Mouse (Mus musculus): Measurements from ENCODE around the gene Wfs1. TPM values are rescaled to one million over a fixed set of nuclear protein-coding genes. Genes with fewer than 3 reads are reported as not detected.

Wfs1 gene
- total RNA-seq (2014; rRNA removed) = 9.6 and 12.9 TPM in 2 replicates
- 10.3 and 16.9 TPM in 2 replicates for polyA plus RNA-seq (2015; fragmentation: Nextera tagmentation; extraction: Ambion mirVana)

DNA sequence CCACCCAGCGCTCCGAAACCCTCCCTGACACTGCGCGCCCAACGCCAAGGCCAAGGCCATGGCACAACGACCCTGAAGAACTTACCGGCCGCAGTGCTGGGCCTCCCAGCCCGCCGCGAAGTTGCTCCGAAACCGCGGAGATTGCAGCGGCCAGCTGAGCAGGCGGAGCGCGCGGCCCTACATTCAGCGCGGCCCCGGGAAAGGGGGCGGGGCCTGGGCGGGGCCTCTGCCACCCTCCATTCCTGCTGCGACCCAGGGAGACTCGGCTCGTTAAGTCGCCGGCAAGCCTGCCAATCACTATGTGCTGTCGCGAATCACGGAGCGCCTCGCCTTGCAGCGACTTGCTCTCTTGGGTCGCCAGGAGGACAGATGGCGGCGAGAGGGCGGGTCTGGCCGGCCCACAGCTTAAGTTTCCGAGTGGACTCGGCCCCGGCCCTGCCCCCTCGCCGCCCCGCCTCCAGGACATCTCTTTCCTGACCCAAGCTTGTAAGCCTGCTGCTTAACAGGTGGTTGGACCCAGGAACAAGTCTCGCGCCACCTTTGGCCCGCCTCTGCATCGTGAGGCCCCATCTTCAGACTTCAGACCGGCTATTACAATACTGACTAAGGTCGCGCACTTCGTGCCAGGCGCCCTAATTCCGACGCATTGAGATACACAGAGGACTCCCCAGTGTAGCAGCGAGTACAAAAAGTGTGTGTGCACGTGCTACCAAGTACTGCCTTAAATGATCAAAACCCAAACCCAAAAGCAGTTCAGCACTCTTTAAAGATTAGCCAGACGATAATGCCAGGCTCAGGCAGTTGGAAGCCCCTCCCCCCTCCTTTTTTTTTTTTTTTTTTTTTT, at the start of gene Wfs1:
Gene Wfs1, minus strand, starts transcription at position 425 of the 844 bp plus-strand sequence.
- peak; percentile 95 for DNase-seq
- H3K27ac ChIP-seq (ENCODE audit: low read depth, low read length) = no peak within 1 kb of the TSS
- peak within 1 kb of the TSS; percentile 92 for H3K4me2 ChIP-seq (ENCODE audit: low read depth)
- no peaks in the 10 kb centered on the region for H3K9me3 ChIP-seq (ENCODE audit: low read length)
- no peaks in the 10 kb centered on the region for H3K27me3 ChIP-seq (ENCODE audit: insufficient read depth, low read length)
- H3K36me3 ChIP-seq (ENCODE audit: insufficient read depth) = no peaks in the 10 kb centered on the region
- peak; percentile 99 for ATAC-seq
- peaks cover 9% of the 10 kb centered on the region; the same call in 1 of the 2 replicates for H3K4me1 ChIP-seq (ENCODE audit: insufficient read depth)
- WGBS = 3% methylated on average over 60 of the region's 60 CpGs
- peak within 1 kb of the TSS; percentile 44 for H3K4me3 ChIP-seq (ENCODE audit: low read depth, low read length)
- peak within 1 kb of the TSS; percentile 56 for H3K9ac ChIP-seq
- peak; percentile 47; the same call in 1 of the 2 replicates for TF ChIP-seq CTCF (IDR thresholded peaks at IDR 0.05; ENCODE audit: low read depth)

- Histone ChIP-seq H3K27ac (ENCODE audit: low read depth, low read length) (no peak overlapping the region), H3K36me3 (ENCODE audit: insufficient read depth) (peaks cover 3% of the 10 kb centered on the region; the same call in 1 of the 2 replicates), H3K27me3 (ENCODE audit: insufficient read depth, low read length) (no peaks in the 10 kb centered on the region), H3K4me3 (ENCODE audit: low read depth, low read length) (no peak overlapping the region), H3K4me2 (ENCODE audit: low read depth) (no peak overlapping the region), H3K9me3 (ENCODE audit: low read length) (no peaks in the 10 kb centered on the region), H3K9ac (no peak overlapping the region), H3K4me1 (ENCODE audit: insufficient read depth) (peaks cover 5% of the 10 kb centered on the region; the same call in 1 of the 2 replicates)
- no peak for ATAC-seq
- no peak for TF ChIP-seq CTCF (IDR thresholded peaks at IDR 0.05; ENCODE audit: low read depth)
- DNase-seq = no peak
- WGBS = 82% methylated on average over 3 of the region's 3 CpGs
Observed at GRCm38 (mm10) chr5:37036884-37037283, 47.9 kb upstream of the Wfs1 start.

DNA sequence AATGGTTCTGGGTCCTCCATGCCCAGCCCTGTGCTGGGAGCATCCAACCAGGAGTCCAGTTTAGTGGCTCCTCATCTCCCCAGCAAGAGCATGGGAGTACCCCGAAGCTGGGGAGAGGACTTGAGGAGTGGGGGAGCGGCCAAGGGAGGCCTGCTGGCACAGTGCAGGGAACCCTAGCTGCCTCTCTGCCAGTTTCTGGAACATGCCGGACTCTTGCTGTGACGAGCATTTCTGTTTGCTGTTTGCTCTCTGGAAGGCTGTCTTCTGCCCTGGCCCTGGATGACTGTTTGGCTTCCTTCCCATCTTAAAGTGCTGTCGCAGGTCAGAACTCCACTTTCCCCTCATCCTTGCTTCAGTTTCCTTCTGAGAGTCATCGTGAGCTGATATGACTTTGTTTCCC, 46.9 kb upstream of the Wfs1 start:
- Histone ChIP-seq H3K27me3 (ENCODE audit: insufficient read depth, low read length) (no peaks in the 10 kb centered on the region), H3K4me2 (ENCODE audit: low read depth) (no peak overlapping the region), H3K36me3 (ENCODE audit: insufficient read depth) (peaks cover 3% of the 10 kb centered on the region; the same call in 1 of the 2 replicates), H3K9me3 (ENCODE audit: low read length) (no peaks in the 10 kb centered on the region), H3K4me1 (ENCODE audit: insufficient read depth) (no peaks in the 10 kb centered on the region), H3K9ac (no peak overlapping the region), H3K27ac (ENCODE audit: low read depth, low read length) (no peak overlapping the region; the same call in 1 of the 2 replicates), H3K4me3 (ENCODE audit: low read depth, low read length) (no peak overlapping the region)
- no peak for TF ChIP-seq CTCF (IDR thresholded peaks at IDR 0.05; ENCODE audit: low read depth)
- 67% methylated on average over 6 of the region's 6 CpGs for WGBS
- ATAC-seq = no peak
- no peak for DNase-seq

GRCm38 (mm10) chr5:37035192-37035591, 46.2 kb upstream of the Wfs1 start:
- Histone ChIP-seq H3K9me3 (ENCODE audit: low read length) (no peaks in the 10 kb centered on the region), H3K9ac (no peak overlapping the region), H3K27ac (ENCODE audit: low read depth, low read length) (no peak overlapping the region), H3K4me2 (ENCODE audit: low read depth) (no peak overlapping the region), H3K4me1 (ENCODE audit: insufficient read depth) (no peaks in the 10 kb centered on the region), H3K27me3 (ENCODE audit: insufficient read depth, low read length) (no peaks in the 10 kb centered on the region), H3K4me3 (ENCODE audit: low read depth, low read length) (no peak overlapping the region), H3K36me3 (ENCODE audit: insufficient read depth) (peaks cover 3% of the 10 kb centered on the region; the same call in 1 of the 2 replicates)
- ATAC-seq (peak; percentile 84), DNase-seq (peak; percentile 38)
- no peak for TF ChIP-seq CTCF (IDR thresholded peaks at IDR 0.05; ENCODE audit: low read depth)
- WGBS = 68% methylated on average over 6 of the region's 6 CpGs

- Histone ChIP-seq H3K27ac (ENCODE audit: low read depth, low read length) (no peak overlapping the region), H3K4me1 (ENCODE audit: insufficient read depth) (no peaks in the 10 kb centered on the region; the same call in 1 of the 2 replicates), H3K36me3 (ENCODE audit: insufficient read depth) (no peaks in the 10 kb centered on the region), H3K9me3 (ENCODE audit: low read length) (no peaks in the 10 kb centered on the region), H3K9ac (no peak overlapping the region), H3K4me3 (ENCODE audit: low read depth, low read length) (0 out of 2 replicates have a peak overlapping the region, but pooled peaks have one; percentile 84), H3K4me2 (ENCODE audit: low read depth) (peak overlapping the region; percentile 88), H3K27me3 (ENCODE audit: insufficient read depth, low read length) (no peaks in the 10 kb centered on the region)
- no peak for TF ChIP-seq CTCF (IDR thresholded peaks at IDR 0.05; ENCODE audit: low read depth)
- ATAC-seq = no peak
- DNase-seq = no peak
- 53% methylated on average over 9 of the region's 9 CpGs for WGBS
Observed at GRCm38 (mm10) chr5:37030753-37031152, 41.7 kb upstream of the Wfs1 start.

- ATAC-seq (no peak; the same call in 1 of the 2 replicates), DNase-seq (no peak)
- peak overlapping the region; percentile 80 for H3K9ac ChIP-seq
- 1% methylated on average over 17 of the region's 17 CpGs for WGBS
- no peaks in the 10 kb centered on the region for H3K9me3 ChIP-seq (ENCODE audit: low read length)
- H3K27me3 ChIP-seq (ENCODE audit: insufficient read depth, low read length) = no peaks in the 10 kb centered on the region
- H3K4me3 ChIP-seq (ENCODE audit: low read depth, low read length) = peak overlapping the region; percentile 84
- no peaks in the 10 kb centered on the region for H3K36me3 ChIP-seq (ENCODE audit: insufficient read depth)
- no peaks in the 10 kb centered on the region; the same call in 1 of the 2 replicates for H3K4me1 ChIP-seq (ENCODE audit: insufficient read depth)
- peak overlapping the region; percentile 85 for H3K27ac ChIP-seq (ENCODE audit: low read depth, low read length)
- H3K4me2 ChIP-seq (ENCODE audit: low read depth) = peak overlapping the region; percentile 88
- TF ChIP-seq CTCF (IDR thresholded peaks at IDR 0.05; ENCODE audit: low read depth) = no peak
Observed at GRCm38 (mm10) chr5:37029326-37029905, 40.4 kb upstream of the Wfs1 start.

Data from forebrain, postnatal 0 days (tissue).